Mouse (Mus musculus) forelimb bud, embryonic 11.5 days (tissue): ENCODE data around the gene Cacnb3.
"Not testable (repeated sequence)": the region's sequence is repeated elsewhere in the genome, so short reads cannot be mapped to it uniquely, and the experiment has no call there.

Experiments used
- DNase-seq: peaks from one replicate; pipeline ENCODE4 v3.0.0-alpha.2; 2012; ENCODE audit warnings: low read depth, low spot score

The Cacnb3 gene

GRCm38 (mm10) chr15:98630540-98630939 lies at the start of gene Cacnb3:
Gene Cacnb3 (plus strand): TSS chr15:98630840.
- DNase-seq, result no peak

GRCm38 (mm10) chr15:98582410-98582809 lies 48.2 kb upstream of the Cacnb3 start:
- no peak for DNase-seq

- no peak for DNase-seq
These were observed 47.6 kb upstream of the Cacnb3 start for GRCm38 (mm10) chr15:98582996-98583395.

GRCm38 (mm10) chr15:98585421-98585820 lies 45.2 kb upstream of the Cacnb3 start:
- DNase-seq, result no peak

GRCm38 (mm10) chr15:98586141-98586540 lies 44.5 kb upstream of the Cacnb3 start:
- not testable (repeated sequence) for DNase-seq

- no peak for DNase-seq
These were observed 42.9 kb upstream of the Cacnb3 start for GRCm38 (mm10) chr15:98587751-98588150.

GRCm38 (mm10) chr15:98589640-98590336 lies 40.9 kb upstream of the Cacnb3 start:
- no peak for DNase-seq

GRCm38 (mm10) chr15:98591396-98591795 lies 39.2 kb upstream of the Cacnb3 start:
- DNase-seq, result no peak

GRCm38 (mm10) chr15:98594193-98594592 lies 36.4 kb upstream of the Cacnb3 start:
- DNase-seq, result no peak

- DNase-seq, result no peak
These were observed 35.6 kb upstream of the Cacnb3 start for GRCm38 (mm10) chr15:98595049-98595448.

GRCm38 (mm10) chr15:98596609-98597008 lies 34.0 kb upstream of the Cacnb3 start:
- no peak for DNase-seq

- DNase-seq, result no peak
These were observed 30.5 kb upstream of the Cacnb3 start for GRCm38 (mm10) chr15:98600036-98600709.

GRCm38 (mm10) chr15:98601832-98602190 lies 28.8 kb upstream of the Cacnb3 start:
- no peak for DNase-seq

GRCm38 (mm10) chr15:98602191-98602881 lies 28.3 kb upstream of the Cacnb3 start:
- DNase-seq, result no peak

- no peak for DNase-seq
These were observed 27.6 kb upstream of the Cacnb3 start for GRCm38 (mm10) chr15:98602921-98603458.

- DNase-seq, result no peak
These were observed 26.5 kb upstream of the Cacnb3 start for GRCm38 (mm10) chr15:98604041-98604575.

- no peak for DNase-seq
These were observed 24.5 kb upstream of the Cacnb3 start for GRCm38 (mm10) chr15:98606051-98606536.

- DNase-seq, result no peak
These were observed 23.9 kb upstream of the Cacnb3 start for GRCm38 (mm10) chr15:98606739-98607138.

- no peak for DNase-seq
These were observed 23.1 kb upstream of the Cacnb3 start for GRCm38 (mm10) chr15:98607557-98607956.

- no peak for DNase-seq
These were observed 22.4 kb upstream of the Cacnb3 start for GRCm38 (mm10) chr15:98608058-98608783.

GRCm38 (mm10) chr15:98608784-98609250 lies 21.8 kb upstream of the Cacnb3 start:
- DNase-seq, result no peak
